Mouse (Mus musculus) thymus, postnatal 36 days (tissue): ENCODE measurements around the gene Pfkl.
"Not testable (repeated sequence)": the region's sequence is repeated elsewhere in the genome, so short reads cannot be mapped to it uniquely, and the experiment has no call there.

Experiments
- DNase-seq, 2 experiments: peaks; one replicate each; pipeline ENCODE4 v3.0.0; 2022; ENCODE audit warnings: mixed read lengths in 2 of 2

Gene Pfkl

DNA sequence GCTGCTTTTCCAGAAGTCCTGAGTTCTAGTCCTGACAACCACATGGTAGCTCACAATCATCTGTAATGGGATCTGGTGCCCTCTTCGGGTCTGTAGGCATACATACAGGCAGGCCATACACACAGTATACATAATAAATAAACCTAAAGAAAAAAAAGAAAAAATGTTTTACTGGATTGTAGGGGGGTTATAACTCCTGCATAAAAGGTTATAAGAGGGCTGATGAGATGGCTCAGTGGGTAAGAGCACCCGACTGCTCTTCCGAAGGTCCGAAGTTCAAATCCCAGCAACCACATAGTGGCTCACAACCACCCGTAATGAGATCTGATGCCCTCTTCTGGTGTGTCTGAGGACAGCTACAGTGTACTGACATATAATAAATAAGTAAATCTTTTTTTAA lies 1.2 kb upstream of the Pfkl start:
- DNase-seq: not testable (repeated sequence)

DNA sequence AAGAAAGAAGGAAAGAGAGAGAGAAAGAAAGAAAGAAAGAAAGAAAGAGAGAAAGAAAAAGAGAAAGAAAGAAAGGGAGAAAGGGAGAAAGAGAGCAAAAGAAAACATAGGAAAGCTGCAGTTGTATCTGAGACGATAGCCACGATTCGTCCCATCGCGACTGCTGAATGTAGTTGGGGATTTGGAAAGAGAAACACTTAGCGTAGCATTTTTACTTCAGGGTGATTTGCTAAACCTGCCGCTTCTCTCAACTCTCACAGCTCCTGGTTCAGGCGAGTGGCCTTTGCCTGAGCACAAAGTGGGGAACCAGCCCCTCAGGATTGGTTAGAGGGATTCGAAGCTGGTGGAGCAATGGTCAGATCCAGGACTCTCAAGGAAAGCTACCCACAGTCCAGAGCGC lies 452 bp upstream of the Pfkl start:
- DNase-seq: no peak

DNA sequence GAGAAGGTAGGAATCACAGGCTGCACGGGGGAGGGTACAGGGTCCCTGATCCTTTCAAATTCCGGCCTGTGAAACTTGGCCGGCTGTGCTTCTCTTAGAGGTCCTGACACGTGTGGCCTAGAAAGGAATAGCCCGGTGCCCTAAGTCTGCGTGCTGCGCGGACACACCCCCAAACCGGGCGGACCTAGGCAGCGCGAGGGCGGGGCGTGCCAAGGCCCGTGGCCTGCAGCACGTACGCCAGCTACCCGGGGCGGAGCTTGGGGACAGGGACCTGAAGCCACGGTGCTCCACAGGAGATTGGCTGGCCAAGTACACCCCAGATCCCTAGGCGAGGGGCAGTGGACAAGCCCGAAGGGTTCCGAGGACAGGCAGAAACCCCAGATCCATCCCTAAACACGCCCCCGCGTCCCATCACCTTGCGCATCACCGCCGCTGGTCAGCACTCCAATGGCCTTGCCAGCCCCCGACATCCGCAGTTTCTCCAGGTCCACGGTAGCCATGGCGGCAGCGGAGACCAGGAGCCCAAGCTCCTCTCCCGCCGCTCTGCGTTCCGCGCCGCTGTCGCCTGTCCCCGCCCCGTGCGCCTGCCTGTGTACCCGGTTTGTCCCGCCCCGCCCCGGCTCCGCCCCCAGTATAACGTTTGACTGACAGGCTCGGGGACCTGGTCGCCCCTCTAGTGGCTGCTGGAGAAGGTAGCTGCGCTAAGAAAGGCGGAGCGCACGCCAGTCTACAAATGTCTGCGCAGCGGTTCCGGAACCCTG lies 519 bp downstream of the Pfkl start:
- DNase-seq: peak; percentile 96 to 97

DNA sequence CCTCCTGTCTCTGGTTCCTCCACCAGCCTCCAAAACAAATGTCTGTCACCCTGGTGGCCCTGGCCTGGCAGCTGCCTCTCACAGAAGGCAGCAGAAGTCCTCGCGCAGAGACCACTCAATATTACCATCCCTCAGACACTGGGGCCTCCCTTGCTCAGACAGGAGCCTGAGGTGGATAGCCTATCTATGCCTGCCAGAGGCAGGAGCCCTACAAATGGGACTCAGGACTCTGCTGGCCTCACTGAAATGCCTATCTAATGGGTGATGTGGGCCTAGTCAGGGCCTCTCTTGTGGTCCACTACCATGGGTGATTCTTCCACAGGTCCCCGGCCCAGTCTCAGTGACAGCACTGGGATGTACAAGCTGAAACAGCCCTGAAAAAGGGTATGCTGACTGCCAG lies 1.7 kb downstream of the Pfkl start:
- no peak for DNase-seq

DNA sequence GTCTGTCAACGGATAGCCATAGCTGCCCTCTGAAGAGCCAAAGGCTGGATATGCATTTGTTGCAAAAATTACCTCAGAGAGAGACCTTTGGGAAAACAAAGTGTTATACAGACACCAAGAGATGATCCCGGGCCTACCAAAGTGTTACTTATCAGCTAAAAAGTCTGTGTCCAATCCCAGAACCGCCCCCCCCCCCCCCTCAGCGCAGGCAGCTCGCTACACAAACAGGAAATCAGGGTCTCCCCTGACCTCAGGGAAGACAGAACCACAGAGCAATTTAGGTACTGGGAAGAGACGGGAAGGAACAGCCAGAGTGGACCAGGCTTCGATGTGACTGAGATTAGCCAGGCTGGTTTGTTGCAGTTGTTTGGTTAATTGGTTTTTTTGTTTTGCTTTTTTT lies 2.7 kb downstream of the Pfkl start:
- DNase-seq: no peak

DNA sequence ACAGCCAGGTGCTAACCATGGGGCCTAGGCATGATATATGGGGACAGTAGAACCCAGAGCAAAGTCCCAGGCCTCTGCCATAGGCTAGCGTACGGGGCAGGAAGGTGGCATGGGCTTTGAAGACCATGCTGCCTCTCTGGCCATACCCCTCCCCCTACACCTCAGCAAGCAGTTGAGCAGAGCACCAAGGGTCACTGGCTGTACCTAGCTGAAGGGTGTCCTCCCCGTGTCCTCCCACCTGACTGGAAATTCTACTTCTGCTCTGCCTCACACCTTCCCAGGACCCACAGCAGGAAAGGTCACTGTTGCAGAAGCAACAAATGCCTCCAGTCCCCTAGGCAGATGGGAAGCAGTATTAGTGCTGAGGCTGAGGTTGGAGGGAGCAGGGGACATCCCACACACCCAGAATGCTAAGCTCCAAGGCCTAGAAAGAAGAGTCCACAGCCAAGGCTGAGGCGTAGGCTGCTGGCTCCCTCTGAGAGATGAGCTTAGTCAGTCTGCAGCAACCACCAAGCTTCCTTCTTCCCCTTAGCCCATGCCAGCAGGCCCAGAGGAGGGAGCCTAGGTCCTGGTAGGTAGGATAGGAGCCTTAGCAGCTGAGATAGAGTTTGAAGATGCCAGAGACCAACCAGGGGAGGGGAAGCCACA lies 4.0 kb downstream of the Pfkl start:
- no peak for DNase-seq

GRCm38 (mm10) chr10:78004479-78005100 lies 5.3 kb downstream of the Pfkl start:
- DNase-seq: no peak

DNA sequence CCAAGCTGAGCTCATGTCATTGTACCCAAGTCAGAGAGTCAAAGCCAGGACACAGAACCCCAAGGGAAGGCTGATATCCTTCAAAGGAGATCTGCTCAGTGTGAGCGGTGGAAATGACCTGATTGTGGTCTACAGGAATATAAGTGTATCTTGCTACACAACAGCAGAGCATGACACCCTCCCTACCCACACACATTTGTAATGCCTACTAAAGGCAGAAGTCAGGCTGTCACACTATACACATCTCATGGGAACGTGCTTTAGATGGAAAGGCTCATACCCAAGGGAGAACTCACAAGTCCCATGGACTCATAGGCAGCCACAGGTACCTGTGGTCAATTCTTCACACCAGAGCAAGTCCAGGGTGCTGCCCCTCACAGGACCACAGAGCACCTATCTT lies 7.6 kb downstream of the Pfkl start:
- DNase-seq: no peak

DNA sequence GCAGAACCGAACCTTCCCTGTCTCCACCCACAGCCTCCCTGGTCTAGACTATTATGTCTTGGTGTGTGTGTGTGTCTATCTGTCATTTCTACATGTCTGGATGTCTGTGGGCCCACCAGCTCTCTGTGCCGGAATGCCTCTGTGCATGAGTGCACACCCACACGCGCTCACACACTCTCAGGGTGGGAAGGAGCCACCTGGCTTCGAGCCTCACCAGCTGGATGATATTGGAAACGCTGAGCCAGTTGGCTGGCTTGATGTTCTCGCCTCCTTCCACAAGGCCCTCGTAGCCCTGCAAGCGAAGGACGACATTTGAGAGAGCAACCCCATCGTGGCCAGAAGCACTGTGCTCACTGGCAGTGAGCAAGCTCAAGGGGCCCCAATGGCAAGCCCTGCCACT lies 8.1 kb downstream of the Pfkl start:
- DNase-seq: no peak

GRCm38 (mm10) chr10:78000200-78000599 lies 9.7 kb downstream of the Pfkl start:
- no peak for DNase-seq

DNA sequence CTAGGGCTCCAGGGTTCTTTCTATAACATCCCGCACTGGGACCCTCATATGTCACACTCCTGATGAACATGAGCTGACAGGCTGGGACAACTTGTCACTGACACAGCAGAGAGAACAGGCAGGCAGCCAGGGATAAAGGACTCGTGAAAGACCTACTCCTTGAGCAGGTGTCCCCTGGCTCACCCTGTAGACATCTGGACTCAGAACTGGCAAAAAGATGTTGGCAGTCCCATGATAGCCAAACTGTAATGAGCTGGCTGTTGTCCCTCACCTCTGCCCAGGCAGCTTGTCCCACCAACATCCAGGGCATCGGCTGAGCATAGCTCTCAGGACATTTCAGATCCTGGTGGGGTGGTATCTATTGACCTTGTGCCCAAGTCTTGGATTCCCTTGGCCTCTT lies 14.2 kb downstream of the Pfkl start:
- no peak for DNase-seq

- no peak for DNase-seq
Measured at GRCm38 (mm10) chr10:77985775-77986174, 24.1 kb downstream of the Pfkl start.

DNA sequence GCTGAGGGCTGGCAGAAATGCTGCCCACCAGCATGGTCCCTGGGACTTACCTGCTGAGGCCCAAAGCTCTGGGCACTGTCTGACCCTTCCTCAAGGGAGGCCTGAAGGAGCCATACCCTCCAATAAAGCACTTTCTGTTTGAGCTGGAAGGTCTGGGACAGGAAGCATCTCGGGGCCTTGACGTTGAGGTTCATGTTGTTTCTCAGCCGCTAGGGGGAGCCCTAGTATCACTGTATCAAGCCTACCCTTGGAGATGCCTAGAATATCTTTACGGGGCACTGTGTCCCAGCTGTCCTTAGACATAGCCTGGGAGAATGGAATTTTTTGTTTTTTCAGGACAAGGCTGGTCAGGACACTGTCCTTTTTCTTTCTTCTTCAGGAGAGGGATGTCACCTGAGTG lies 25.2 kb downstream of the Pfkl start:
- DNase-seq: peak; percentile 55 to 58

DNA sequence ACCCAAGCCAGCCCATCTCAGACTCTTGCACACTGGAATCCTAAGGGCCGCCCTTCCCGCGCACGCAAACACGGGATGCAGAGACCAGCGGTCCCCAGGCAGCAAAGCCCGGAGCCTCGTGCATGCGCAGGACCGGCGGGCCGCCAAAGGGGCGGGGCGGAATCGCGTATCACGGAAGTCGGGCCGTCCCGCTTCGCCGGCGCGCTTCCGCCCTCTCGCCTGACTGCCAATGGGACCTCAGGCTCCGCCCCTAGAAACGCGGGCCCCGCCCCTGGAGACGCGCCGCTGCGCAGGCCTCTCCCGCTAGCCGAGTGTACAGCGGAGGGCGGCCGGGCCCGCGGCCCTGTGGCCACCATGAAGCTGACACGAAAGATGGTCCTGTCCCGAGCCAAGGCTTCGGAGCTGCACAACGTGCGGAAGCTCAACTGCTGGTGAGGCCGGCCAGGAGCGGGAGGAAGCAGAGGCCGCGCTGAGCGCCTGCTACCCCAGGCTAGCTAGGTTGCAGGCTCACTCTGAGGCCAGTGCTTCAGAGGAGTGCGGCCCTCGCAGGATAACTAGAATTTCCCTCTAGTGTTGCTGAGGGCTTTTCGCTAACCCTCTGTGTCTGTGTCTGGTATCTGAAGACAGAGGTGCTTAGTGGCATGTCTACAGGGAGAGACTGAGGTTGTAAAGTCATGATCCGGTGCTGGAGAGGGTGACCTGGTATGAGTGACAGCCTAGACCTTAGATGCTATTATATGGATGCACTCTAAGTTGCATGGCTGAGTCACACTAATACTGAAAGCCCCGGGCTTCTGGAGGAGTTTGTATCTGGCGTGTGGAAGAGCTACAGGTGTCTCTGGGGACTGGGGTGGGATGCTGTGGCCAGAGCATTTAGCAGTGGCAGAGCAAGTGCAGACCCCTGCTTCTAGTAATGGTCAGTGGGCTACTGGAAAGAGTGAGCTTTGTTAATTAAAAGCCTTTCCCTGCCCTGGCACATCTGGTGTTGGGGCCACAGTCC lies 31.2 kb downstream of the Pfkl start, which contains the start of gene 1810043G02Rik:
Gene 1810043G02Rik, plus strand, starts transcription at position 174 of the 1,000 bp plus-strand sequence.
- peak; percentile 99 to 100 for DNase-seq

GRCm38 (mm10) chr10:77976458-77977150 lies 33.3 kb downstream of the Pfkl start:
- no peak for DNase-seq

DNA sequence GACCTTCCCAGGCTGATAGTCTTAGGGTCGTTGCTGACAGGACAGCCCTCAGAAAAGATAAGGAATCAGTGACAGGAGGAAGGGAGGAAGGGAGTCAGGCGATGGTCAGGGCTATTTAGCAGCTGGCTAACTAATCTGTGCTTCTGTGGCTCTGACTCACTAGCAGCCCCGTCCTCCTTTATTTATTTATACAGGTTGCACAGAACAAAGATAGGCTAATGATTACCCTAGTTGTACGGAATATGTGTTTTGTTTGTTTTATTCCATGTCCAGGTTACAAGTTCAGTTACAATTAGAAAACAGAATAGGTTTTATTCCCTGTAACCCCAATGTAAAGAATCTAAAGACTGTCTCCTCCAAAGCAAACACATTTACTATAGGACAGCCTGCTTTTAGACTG lies 34.2 kb downstream of the Pfkl start:
- DNase-seq: no peak

- DNase-seq: no peak
Measured at GRCm38 (mm10) chr10:77974811-77975210, 35.1 kb downstream of the Pfkl start.

DNA sequence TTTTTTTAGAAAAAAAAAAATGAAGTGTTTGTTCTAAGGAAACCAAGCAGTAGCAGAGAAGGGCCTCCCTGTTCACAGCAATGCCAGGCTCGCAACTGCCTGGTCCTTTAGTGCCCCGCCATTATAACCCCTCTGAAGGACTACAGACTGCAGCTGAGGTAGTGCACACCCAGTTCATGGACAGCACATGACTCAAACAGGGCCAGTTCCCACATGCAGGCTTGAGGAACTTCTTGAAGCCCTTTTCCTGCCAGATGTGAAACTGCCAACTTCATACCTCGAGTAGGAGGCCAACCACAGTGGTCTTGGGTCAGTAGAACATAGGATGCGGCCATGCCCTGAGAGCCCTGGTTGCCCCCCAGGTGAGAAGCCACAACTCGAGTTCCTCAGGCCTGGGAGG lies 35.6 kb downstream of the Pfkl start:
- no peak for DNase-seq

GRCm38 (mm10) chr10:77971709-77972553 lies 38.0 kb downstream of the Pfkl start:
- DNase-seq: peak; percentile 40 to 43

DNA sequence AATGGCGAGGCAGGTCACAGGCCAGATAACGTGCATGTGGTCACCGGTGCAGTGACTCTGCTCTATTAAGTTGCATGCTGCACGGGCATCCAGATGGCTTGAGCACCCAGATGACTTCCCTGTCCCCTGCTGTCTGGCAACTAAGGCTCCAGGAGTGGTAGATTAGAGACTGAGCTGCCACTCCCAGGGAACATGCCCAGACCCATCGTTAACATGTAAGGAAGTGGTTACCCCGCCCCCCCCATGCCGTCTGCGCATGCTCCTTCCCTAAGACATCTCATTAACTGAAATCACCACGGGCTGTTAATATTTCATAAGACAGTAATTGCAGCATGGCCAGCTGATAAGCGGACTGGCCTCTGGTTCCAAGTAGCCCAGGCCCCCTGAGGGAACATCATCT lies 38.7 kb downstream of the Pfkl start:
- no peak for DNase-seq

DNA sequence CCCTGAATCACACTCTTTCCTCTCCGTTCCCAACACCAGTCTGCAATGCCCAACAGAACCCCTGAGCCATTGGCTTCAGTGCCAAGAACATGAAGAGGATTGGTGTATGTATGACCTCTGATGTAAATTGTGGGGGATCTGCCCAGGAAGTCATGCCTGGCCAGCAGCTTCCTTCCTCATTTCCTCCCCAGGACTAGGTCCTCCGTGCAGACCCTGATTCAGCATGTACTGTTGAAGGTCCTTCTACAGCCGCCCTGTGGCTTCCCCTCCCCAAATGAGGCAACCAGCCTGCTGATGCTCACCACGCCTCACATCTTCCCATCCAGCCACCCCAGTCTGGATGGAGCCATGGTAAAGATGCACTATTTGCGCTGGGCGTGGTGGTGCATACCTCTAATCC lies 39.4 kb downstream of the Pfkl start, which contains the start of gene Trpm2:
Gene Trpm2, minus strand, starts transcription at position 83 of the 400 bp plus-strand sequence.
- DNase-seq: no peak
